Mouse (Mus musculus) midbrain, postnatal 0 days (tissue): Measurements from ENCODE around the gene Hyal1. TPM values are rescaled to one million over a fixed set of nuclear protein-coding genes. Genes with fewer than 3 reads are reported as not detected.

ENCODE experiments used
- ATAC-seq: fragments of 200-750 bp; cut with Nextera tagmentation; 2 replicates; pipeline ENCODE4 v1.8.0; 2017; ENCODE audit warnings: moderate number of reproducible peaks, mild to moderate bottlenecking, moderate TSS enrichment, moderate library complexity; ENCODE audit not compliant: low FRiP score
- DNase-seq: peaks from one replicate; pipeline ENCODE4 v3.0.0-alpha.2; 2015; ENCODE audit warnings: low spot score
- H3K27ac ChIP-seq: fragments of 300-500 bp; sonication (generic); 2 replicates; pipeline ENCODE4 v1.5.1; 2014; ENCODE audit warnings: low read depth, mild to moderate bottlenecking, low read length, mixed read lengths
- H3K27me3 ChIP-seq: fragments of 300-500 bp; sonication (generic); 2 replicates; pipeline ENCODE4 v1.6.1; 2014; ENCODE audit warnings: low read length, control low read depth, mixed read lengths; ENCODE audit not compliant: insufficient read depth
- H3K36me3 ChIP-seq: fragments of 300-500 bp; sonication (generic); 2 replicates; pipeline ENCODE4 v1.6.1; 2014; ENCODE audit warnings: low read length, control low read depth, mixed read lengths; ENCODE audit not compliant: insufficient read depth
- H3K4me1 ChIP-seq: fragments of 300-500 bp; sonication (generic); 2 replicates; pipeline ENCODE4 v1.6.1; 2014; ENCODE audit warnings: mild to moderate bottlenecking, control low read depth, antibody characterized with exemption, low read length, mixed read lengths; ENCODE audit not compliant: insufficient read depth
- H3K4me2 ChIP-seq: fragments of 300-500 bp; sonication (generic); 2 replicates; pipeline ENCODE4 v1.6.1; 2014; ENCODE audit warnings: low read depth, mild to moderate bottlenecking, low read length, mixed read lengths; ENCODE audit not compliant: poor library complexity, severe bottlenecking
- H3K4me3 ChIP-seq: fragments of 300-500 bp; sonication (generic); 2 replicates; pipeline ENCODE4 v1.5.1; 2014; ENCODE audit warnings: low read depth, mild to moderate bottlenecking, low read length, moderate library complexity
- H3K9ac ChIP-seq: fragments of 300-500 bp; sonication (generic); replicated peaks from 2 replicates; pipeline ENCODE4 v1.6.1; 2014; ENCODE audit warnings: mild to moderate bottlenecking, low read length, moderate library complexity, mixed read lengths; ENCODE audit not compliant: poor library complexity, severe bottlenecking
- H3K9me3 ChIP-seq: fragments of 300-500 bp; sonication (generic); 2 replicates; pipeline ENCODE4 v1.6.1; 2016; ENCODE audit warnings: low read length, control low read depth
- CTCF ChIP-seq: IDR thresholded peaks from 2 replicates; pipeline ENCODE4 v1.5.1; 2016; ENCODE audit warnings: antibody characterized with exemption, mild to moderate bottlenecking
- WGBS: fragments of 180-500 bp; shearing (Covaris S2); extraction: QIAGEN DNeasy Blood & Tissue Kit; methylation state at CpG from one replicate; pipeline ENCODE4 v1.1.7; 2014; 5-methylcytosine and 5-hydroxymethylcytosine counted together
- polyA plus RNA-seq: library from polyadenylated mRNA; unstranded; fragments of >200 nt; fragmentation: Nextera tagmentation; extraction: Ambion mirVana; gene quantifications from 2 replicates; pipeline ENCODE4 v1.2.1, GENCODE M21; 2015
- total RNA-seq: library from RNA; depleted of rRNA; stranded (reverse); fragments of >200 nt; gene quantifications from 2 replicates; pipeline ENCODE4 v1.2.3, GENCODE M21; 2014

The Hyal1 gene
- total and polyA plus RNA-seq, 2 experiments from 2014 or later, result 2.9 to 3.5 TPM

GRCm38 (mm10) chr9:107567702-107568319 lies 8.9 kb upstream of the Hyal1 start, which contains the start of gene Hyal2:
Hyal2 (plus strand) TSS chr9:107567945.
- Histone ChIP-seq H3K4me1 (peaks cover 28% of the 10 kb centered on the region), H3K27ac (peak within 1 kb of the TSS; percentile 80), H3K36me3 (peaks cover 23% of the 10 kb centered on the region), H3K27me3 (no peaks in the 10 kb centered on the region), H3K4me2 (peak within 1 kb of the TSS; percentile 80), H3K9me3 (no peaks in the 10 kb centered on the region), H3K4me3 (peak within 1 kb of the TSS; percentile 76), H3K9ac (peak within 1 kb of the TSS; percentile 77)
- 8% methylated on average over 18 of the region's 18 CpGs for WGBS
- DNase-seq (no peak), ATAC-seq (no peak)
- TF ChIP-seq CTCF, result 0 out of 2 replicates have a peak, but pooled peaks have one; percentile 8

DNA sequence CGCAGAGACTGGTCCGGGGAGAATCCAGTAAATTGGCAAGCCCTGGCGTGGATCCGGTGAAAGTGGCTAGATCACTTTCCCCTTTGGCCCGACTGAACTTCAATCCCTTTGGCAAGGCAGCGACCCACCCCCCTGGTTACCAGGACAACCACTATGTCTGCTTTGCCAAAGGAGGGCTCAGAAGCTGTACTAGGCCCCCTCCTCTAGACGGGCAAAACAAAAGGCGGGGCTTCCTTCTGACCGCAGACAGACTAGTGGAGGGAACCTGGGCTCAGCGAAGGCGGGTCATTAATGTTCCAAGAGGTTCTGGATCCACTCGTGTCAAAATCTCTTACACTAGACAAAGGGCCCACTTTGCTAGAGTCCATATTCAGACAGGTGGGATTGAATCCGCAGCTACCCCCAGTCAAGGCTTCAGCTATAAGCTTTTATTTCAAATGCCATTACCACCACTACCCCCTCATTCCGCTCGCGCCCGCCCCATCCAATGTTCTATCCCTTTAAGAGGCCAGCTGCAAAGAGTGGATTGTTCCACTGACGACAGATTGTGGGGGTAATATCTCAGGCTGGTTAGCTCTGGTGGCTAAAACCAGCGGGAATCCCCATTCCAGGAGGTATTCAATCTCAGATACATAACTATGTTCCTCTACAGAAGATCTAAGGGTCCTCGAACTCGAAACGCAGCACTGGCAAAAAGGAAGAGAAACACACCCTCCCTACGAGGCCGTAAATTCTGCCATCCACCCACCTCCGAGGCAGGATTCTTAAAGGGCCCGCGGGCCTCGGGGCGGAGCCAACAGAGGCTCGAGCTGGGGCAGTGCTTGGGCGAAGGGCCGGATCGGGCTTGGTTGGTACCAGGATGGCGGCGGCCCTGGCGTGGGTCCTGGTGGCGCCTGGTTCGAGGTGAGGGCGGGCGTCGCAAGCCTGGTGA lies 8.1 kb upstream of the Hyal1 start:
- no peak for TF ChIP-seq CTCF
- Histone ChIP-seq H3K4me2 (peak overlapping the region; percentile 80), H3K27ac (peak overlapping the region; percentile 80), H3K9ac (peak overlapping the region; percentile 77), H3K4me3 (peak overlapping the region; percentile 76), H3K9me3 (no peaks in the 10 kb centered on the region), H3K27me3 (no peaks in the 10 kb centered on the region), H3K4me1 (peaks cover 26% of the 10 kb centered on the region), H3K36me3 (peaks cover 23% of the 10 kb centered on the region)
- under 1% methylated on average over 41 of the region's 41 CpGs for WGBS
- ATAC-seq (peak; percentile 85), DNase-seq (peak; percentile 93)

- ATAC-seq (peak; percentile 31), DNase-seq (no peak)
- Histone ChIP-seq H3K27me3 (no peaks in the 10 kb centered on the region), H3K4me1 (peaks cover 20% of the 10 kb centered on the region), H3K4me2 (peak overlapping the region; percentile 80), H3K4me3 (peak overlapping the region; percentile 76), H3K9me3 (no peaks in the 10 kb centered on the region), H3K9ac (peak overlapping the region; percentile 77), H3K27ac (peak overlapping the region; percentile 80), H3K36me3 (peaks cover 23% of the 10 kb centered on the region)
- under 1% methylated on average over 20 of the region's 23 CpGs for WGBS
- TF ChIP-seq CTCF, result no peak
Measured at GRCm38 (mm10) chr9:107569270-107569669, 7.5 kb upstream of the Hyal1 start.

DNA sequence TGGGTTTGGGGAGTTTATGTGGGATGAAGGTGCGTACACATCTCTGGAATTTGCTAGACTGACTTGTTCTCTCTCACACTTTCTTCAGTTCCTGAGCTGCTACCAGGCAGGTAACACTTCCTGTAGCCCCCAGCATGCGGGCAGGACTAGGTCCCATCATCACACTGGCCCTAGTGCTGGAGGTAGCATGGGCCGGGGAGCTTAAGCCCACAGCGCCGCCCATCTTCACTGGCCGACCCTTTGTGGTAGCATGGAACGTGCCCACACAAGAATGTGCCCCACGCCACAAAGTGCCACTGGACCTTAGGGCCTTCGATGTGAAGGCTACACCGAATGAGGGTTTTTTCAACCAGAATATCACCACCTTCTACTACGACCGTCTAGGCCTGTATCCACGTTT lies 6.7 kb upstream of the Hyal1 start:
- Histone ChIP-seq H3K9ac (peak overlapping the region; percentile 77), H3K4me2 (peak overlapping the region; percentile 80), H3K36me3 (peaks cover 21% of the 10 kb centered on the region), H3K9me3 (no peaks in the 10 kb centered on the region), H3K4me3 (peak overlapping the region; percentile 76), H3K4me1 (peaks cover 20% of the 10 kb centered on the region), H3K27me3 (no peaks in the 10 kb centered on the region), H3K27ac (peak overlapping the region; percentile 80; the same call in 1 of the 2 replicates)
- DNase-seq, result no peak
- ATAC-seq, result no peak
- WGBS, result 47% methylated on average over 13 of the region's 13 CpGs
- no peak for TF ChIP-seq CTCF

DNA sequence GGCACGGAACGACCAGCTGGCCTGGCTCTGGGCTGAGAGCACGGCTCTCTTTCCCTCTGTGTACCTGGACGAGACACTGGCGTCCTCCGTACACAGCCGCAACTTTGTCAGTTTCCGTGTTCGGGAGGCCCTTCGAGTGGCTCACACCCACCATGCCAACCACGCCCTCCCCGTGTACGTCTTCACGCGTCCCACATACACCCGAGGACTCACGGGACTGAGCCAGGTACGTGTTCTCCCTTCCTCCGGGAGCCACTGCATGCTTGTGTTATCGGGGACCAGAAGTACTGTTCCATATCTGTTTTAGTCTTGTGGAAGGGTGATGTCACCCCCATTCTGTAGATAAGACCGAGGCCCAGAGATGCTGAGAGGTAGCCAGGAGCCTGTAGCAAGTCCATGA lies 5.9 kb upstream of the Hyal1 start:
- DNase-seq (no peak), ATAC-seq (no peak)
- no peak overlapping the region; the same call in 1 of the 2 replicates for H3K4me3 ChIP-seq
- H3K4me1 ChIP-seq, result peaks cover 20% of the 10 kb centered on the region
- no peak overlapping the region for H3K9ac ChIP-seq
- H3K27ac ChIP-seq, result no peak overlapping the region
- WGBS, result 94% methylated on average over 21 of the region's 21 CpGs
- peaks cover 15% of the 10 kb centered on the region for H3K36me3 ChIP-seq
- no peak for TF ChIP-seq CTCF
- H3K4me2 ChIP-seq, result peak overlapping the region; percentile 80; the same call in 1 of the 2 replicates
- H3K9me3 ChIP-seq, result no peaks in the 10 kb centered on the region
- H3K27me3 ChIP-seq, result no peaks in the 10 kb centered on the region
